Mouse (Mus musculus) liver, embryonic 16.5 days (tissue): ENCODE results near the gene Nat8f6. TPM values are rescaled to one million over a fixed set of nuclear protein-coding genes. Genes with fewer than 3 reads are reported as not detected.
A peak's percentile ranks its signal among the peaks of the same experiment; 100 is the strongest.
"Not testable (repeated sequence)": the region's sequence is repeated elsewhere in the genome, so short reads cannot be mapped to it uniquely, and the experiment has no call there.

Source experiments
- ATAC-seq: fragments of 200-750 bp; cut with Nextera tagmentation; 2 replicates; pipeline ENCODE4 v1.8.0; 2017; ENCODE audit warnings: low read depth, mild to moderate bottlenecking, moderate number of reproducible peaks, moderate library complexity
- H3K27ac ChIP-seq: fragments of 300-500 bp; sonication (generic); 2 replicates; pipeline ENCODE4 v1.5.1; 2014; ENCODE audit warnings: mild to moderate bottlenecking, low read length
- H3K27me3 ChIP-seq: fragments of 300-500 bp; sonication (generic); 2 replicates; pipeline ENCODE4 v1.6.1; 2014; ENCODE audit warnings: low read depth, low read length, mixed read lengths; ENCODE audit not compliant: control insufficient read depth, insufficient read depth
- H3K36me3 ChIP-seq: fragments of 300-500 bp; sonication (generic); 2 replicates; pipeline ENCODE4 v1.6.1; 2014; ENCODE audit warnings: mild to moderate bottlenecking; ENCODE audit not compliant: control insufficient read depth, insufficient read depth
- H3K4me1 ChIP-seq: fragments of 300-500 bp; sonication (generic); 2 replicates; pipeline ENCODE4 v1.6.1; 2014; ENCODE audit warnings: low read depth, low read length, mixed read lengths; ENCODE audit not compliant: control insufficient read depth
- H3K4me2 ChIP-seq: fragments of 300-500 bp; sonication (generic); 2 replicates; pipeline ENCODE4 v1.6.1; 2014; ENCODE audit warnings: low read depth, low read length, mixed read lengths
- H3K4me3 ChIP-seq: fragments of 300-500 bp; sonication (generic); 2 replicates; pipeline ENCODE4 v1.5.1; 2014; ENCODE audit warnings: low read depth, mild to moderate bottlenecking, low read length
- H3K9ac ChIP-seq: fragments of 300-500 bp; sonication (generic); 2 replicates; pipeline ENCODE4 v1.6.1; 2014; ENCODE audit warnings: low read depth, low read length
- H3K9me3 ChIP-seq: fragments of 300-500 bp; sonication (generic); replicated peaks from 2 replicates; pipeline ENCODE4 v1.6.1; 2016; ENCODE audit warnings: low read length; ENCODE audit not compliant: control insufficient read depth
- WGBS: fragments of 180-500 bp; shearing (Covaris S2); extraction: QIAGEN DNeasy Blood & Tissue Kit; methylation state at CpG from one replicate; pipeline ENCODE4 v1.1.7; 2014; ENCODE audit not compliant: insufficient replicate concordance; 5-methylcytosine and 5-hydroxymethylcytosine counted together
- polyA plus RNA-seq: library from polyadenylated mRNA; unstranded; fragments of >200 nt; fragmentation: Nextera tagmentation; extraction: Ambion mirVana; gene quantifications from 2 replicates; pipeline ENCODE4 v1.2.1, GENCODE M21; 2015

Nat8f6 gene
- polyA plus RNA-seq, 1 experiment from 2014 or later: not detected

DNA sequence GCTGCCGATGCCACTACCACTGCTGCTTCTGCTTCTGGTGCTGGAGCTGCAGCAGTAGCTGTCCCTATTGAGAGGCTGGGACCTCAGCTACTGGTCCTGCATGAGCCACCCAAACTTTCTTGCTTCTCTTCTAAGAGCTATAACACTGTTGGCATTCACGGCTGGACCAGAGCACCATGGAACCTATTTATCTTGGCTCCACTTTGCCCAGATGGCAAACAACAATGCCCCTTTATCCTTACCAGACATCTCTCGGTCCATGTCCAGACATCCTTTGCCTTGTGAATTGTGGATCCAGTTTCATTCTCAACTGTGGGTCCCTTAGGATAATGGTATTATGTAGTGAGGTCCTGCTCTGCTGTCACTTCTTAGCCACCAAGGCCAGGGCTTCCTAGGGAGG, 40.5 kb upstream of the Nat8f6 start:
- no peak for ATAC-seq

DNA sequence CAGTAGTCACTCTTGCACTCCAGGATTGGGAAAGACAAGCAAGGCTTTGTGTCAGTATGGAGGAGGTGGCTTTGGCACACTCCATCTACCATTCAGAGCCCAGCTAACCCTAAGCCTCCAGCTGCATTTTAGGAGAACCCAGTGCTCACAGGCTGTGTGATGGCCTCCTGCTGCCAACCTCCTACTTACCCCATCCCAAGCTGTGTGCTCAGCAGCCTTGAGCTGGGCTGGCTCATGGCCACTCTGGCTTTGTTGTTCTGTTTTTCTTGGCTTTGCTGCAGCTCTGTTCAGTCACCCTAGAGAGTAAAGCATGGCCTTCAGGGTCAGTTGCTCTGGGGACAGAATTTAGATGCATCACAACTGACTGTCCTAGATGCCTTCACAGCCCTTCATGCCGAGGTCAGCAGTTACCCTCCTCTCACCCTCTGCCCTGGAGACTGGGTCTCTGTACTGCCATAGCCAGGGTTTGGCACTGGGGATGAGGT, 35.5 kb upstream of the Nat8f6 start:
- Histone ChIP-seq H3K27ac (no peak overlapping the region), H3K27me3 (no peaks in the 10 kb centered on the region), H3K4me1 (no peaks in the 10 kb centered on the region), H3K36me3 (no peaks in the 10 kb centered on the region), H3K9ac (no peak overlapping the region), H3K4me2 (no peak overlapping the region), H3K9me3 (no peaks in the 10 kb centered on the region), H3K4me3 (no peak overlapping the region)
- ATAC-seq: peak; percentile 47; the same call in 1 of the 2 replicates
- WGBS: 52% methylated on average over 1 of the region's 1 CpGs

More for the DNA sequence above, 40.5 kb upstream of the Nat8f6 start:
- H3K27me3 ChIP-seq: no peaks in the 10 kb centered on the region
- no peak overlapping the region for H3K4me2 ChIP-seq
- H3K36me3 ChIP-seq: no peaks in the 10 kb centered on the region
- no peak overlapping the region for H3K9ac ChIP-seq
- H3K9me3 ChIP-seq: no peaks in the 10 kb centered on the region
- H3K27ac ChIP-seq: no peak overlapping the region
- no peaks in the 10 kb centered on the region for H3K4me1 ChIP-seq
- H3K4me3 ChIP-seq: no peak overlapping the region
- 53% methylated on average over 3 of the region's 3 CpGs for WGBS

DNA sequence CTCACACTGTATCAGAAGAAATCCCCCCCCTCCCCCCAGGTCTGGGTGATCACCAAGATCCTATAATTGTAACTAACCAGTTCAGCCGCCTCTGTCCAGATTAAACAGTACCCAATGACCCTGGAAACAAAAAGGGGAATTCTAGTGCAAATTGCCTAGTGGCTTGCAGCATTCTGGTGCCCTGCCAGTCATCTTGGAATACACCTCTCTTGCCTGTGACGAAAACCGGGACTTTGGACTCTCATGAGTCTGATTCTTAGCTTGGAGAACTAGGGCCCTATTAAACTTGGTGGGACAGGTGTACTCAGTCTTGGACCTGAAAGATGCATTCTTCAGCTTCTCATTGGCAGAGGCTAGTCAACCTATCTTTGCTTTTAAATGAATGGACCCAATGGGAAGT, 32.7 kb upstream of the Nat8f6 start:
- H3K27me3 ChIP-seq: no peaks in the 10 kb centered on the region
- ATAC-seq: no peak
- no peak overlapping the region for H3K4me3 ChIP-seq
- no peak overlapping the region for H3K9ac ChIP-seq
- no peaks in the 10 kb centered on the region for H3K36me3 ChIP-seq
- no peaks in the 10 kb centered on the region for H3K4me1 ChIP-seq
- H3K4me2 ChIP-seq: no peak overlapping the region
- H3K9me3 ChIP-seq: no peaks in the 10 kb centered on the region
- H3K27ac ChIP-seq: no peak overlapping the region
- WGBS: 57% methylated on average over 3 of the region's 3 CpGs

DNA sequence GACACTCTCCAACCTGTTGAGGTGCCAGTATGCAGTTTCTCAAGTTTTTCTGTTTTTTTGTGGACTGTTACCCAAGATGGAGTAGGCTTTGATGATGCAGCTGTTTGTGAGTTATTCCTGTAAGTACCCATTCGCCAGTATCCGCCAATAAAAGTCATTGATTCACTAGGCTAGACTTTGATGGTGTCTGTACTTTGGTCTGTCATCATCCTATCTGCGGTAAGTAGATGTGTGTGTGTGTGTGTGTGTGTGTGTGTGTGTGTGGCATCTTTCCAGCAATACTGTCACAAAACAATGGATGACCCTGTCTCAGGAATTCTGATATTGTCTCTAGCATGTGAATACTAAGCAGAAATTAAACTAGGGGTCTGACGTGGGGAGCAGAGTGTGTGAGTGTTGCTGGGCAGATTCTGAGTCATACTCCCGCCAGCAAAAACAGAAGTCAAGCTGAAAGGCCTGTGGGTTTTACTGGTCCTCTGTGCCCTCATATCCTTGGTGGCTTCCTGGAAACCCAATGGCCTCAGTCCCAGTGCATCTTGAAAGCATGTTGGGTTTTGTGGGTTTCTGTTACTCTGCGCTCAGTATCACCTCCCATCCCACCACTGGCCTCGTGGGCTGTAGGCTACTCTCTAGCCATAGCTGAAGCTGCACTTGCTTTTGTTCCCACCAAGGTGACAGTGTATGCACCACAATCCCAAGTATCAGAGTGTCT, 30.5 kb upstream of the Nat8f6 start:
- Histone ChIP-seq H3K9me3 (no peaks in the 10 kb centered on the region), H3K4me1 (no peaks in the 10 kb centered on the region), H3K4me2 (no peak overlapping the region), H3K36me3 (no peaks in the 10 kb centered on the region), H3K27me3 (no peaks in the 10 kb centered on the region), H3K9ac (no peak overlapping the region), H3K27ac (no peak overlapping the region), H3K4me3 (no peak overlapping the region)
- 43% methylated on average over 7 of the region's 7 CpGs for WGBS
- no peak for ATAC-seq

DNA sequence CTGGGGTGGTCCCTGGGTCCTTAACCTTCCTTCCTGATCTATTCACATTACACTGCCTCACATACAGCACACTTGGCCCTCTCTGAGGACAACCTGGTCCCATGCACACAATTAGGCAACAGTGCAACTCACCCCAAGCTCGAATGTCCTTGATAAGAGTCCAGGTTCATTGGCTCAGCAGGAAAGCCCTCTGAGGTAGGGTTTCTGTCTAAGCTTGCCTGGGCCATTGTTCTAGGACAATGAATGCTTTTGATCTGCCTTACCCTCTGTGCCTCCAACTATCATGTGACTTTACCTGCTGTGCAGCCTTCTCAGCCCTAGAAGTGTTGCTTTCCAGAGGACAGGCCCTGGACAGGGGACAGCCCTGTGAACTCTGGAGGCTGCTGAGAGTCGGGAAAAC, 28.5 kb upstream of the Nat8f6 start:
- H3K9me3 ChIP-seq: no peaks in the 10 kb centered on the region
- no peak overlapping the region for H3K9ac ChIP-seq
- H3K4me2 ChIP-seq: no peak overlapping the region
- no peaks in the 10 kb centered on the region for H3K4me1 ChIP-seq
- no peak overlapping the region for H3K4me3 ChIP-seq
- no peak; the same call in 1 of the 2 replicates for ATAC-seq
- WGBS: 25% methylated on average over 2 of the region's 2 CpGs
- H3K36me3 ChIP-seq: no peaks in the 10 kb centered on the region
- H3K27ac ChIP-seq: no peak overlapping the region
- no peaks in the 10 kb centered on the region for H3K27me3 ChIP-seq

DNA sequence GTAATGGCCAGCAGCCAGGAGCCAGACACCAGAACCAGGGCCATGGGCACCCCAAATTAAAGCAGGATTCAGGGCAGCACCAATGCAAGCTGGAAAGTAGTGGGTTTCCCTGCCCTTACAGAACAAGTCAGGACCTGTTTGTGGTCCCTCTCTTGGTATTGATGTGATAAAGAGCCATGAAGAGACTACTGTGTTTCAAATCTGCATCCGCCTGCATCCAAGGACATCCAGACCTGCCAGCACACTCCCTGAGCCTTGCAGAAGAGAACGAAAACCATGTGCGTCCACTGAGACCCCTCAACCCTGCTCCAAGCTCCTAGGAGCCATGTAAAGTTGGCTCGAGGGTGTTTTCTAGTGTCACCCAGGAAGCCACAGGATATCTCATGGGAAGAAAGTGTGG, 27.4 kb upstream of the Nat8f6 start:
- no peak for ATAC-seq
- H3K4me3 ChIP-seq: no peak overlapping the region
- no peak overlapping the region for H3K9ac ChIP-seq
- H3K4me1 ChIP-seq: no peaks in the 10 kb centered on the region
- H3K27ac ChIP-seq: no peak overlapping the region
- no peaks in the 10 kb centered on the region for H3K36me3 ChIP-seq
- 66% methylated on average over 4 of the region's 4 CpGs for WGBS
- no peaks in the 10 kb centered on the region for H3K27me3 ChIP-seq
- no peaks in the 10 kb centered on the region for H3K9me3 ChIP-seq
- H3K4me2 ChIP-seq: no peak overlapping the region

DNA sequence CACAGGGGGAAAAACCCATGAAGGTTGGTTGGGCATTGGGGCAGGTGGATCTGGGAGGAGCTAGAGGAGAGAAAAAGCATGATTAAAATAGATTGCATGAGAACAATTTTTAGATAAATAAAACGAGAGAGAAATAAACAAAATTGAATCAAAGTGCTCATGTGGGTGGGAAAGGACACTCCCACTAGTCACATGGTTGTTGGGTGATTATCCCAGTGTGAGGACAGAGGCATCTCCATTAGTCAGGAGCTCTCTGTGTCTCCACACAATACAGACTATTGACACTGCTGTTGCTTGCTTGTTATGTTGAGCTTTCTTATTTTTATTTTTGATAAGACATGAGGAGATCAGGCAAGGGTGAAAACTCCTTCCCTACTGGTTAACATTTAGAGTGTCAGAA, 26.2 kb upstream of the Nat8f6 start:
- H3K27ac ChIP-seq: no peak overlapping the region
- no peaks in the 10 kb centered on the region for H3K36me3 ChIP-seq
- H3K9me3 ChIP-seq: no peaks in the 10 kb centered on the region
- no peak overlapping the region for H3K9ac ChIP-seq
- no peaks in the 10 kb centered on the region for H3K4me1 ChIP-seq
- 17% methylated on average over 1 of the region's 1 CpGs for WGBS
- no peak overlapping the region for H3K4me3 ChIP-seq
- no peak for ATAC-seq
- no peaks in the 10 kb centered on the region for H3K27me3 ChIP-seq
- no peak overlapping the region for H3K4me2 ChIP-seq

DNA sequence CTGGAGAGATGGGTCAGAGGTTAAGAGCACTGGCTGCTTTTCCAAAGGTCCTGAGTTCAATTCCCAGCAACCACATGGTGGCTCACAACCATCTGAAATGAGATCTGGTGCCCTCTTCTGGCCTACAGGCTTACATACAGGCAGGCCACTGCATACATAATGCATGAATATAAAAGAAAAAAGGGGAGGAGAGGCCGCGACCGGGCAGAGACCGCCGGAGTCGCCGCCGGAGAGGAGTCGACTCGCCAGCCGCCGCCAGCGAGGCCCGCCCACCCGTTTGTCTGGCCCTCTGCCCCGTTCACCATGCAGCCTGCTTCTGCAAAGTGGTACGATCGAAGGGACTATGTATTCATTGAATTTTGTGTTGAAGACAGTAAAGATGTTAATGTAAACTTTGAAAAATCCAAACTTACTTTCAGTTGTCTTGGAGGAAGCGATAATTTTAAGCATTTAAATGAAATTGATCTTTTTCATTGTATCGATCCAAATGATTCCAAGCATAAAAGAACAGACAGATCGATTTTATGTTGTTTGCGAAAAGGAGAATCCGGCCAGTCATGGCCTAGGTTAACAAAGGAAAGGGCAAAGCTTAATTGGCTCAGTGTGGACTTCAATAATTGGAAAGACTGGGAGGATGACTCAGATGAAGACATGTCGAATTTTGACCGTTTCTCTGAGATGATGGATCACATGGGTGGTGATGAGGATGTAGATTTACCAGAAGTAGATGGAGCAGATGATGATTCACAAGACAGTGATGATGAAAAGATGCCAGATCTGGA, 23.1 kb upstream of the Nat8f6 start:
- not testable (repeated sequence) for H3K4me2 ChIP-seq, H3K9me3 ChIP-seq, H3K27ac ChIP-seq, ATAC-seq, H3K4me3 ChIP-seq, H3K36me3 ChIP-seq, H3K9ac ChIP-seq, H3K27me3 ChIP-seq, H3K4me1 ChIP-seq
- WGBS: 74% methylated on average over 25 of the region's 25 CpGs

DNA sequence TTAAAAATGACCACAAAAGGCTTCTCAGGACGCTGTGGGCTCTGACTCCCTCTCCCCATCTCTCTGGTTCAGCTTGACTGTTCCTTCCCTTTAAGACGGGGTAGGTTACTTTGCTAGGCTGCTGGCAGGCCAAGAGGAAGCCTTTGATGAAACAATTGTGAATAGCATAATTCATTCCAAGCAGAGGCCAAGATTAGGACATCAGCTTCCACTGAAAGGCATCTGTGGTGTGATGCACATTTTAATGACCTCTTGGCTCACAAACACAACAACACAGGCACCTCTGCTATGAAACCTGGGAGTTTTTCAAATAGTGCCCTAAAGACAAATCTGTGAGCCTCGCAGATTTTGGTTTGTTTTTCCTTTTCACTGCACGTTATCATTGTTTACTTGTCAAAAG, 19.2 kb upstream of the Nat8f6 start:
- Histone ChIP-seq H3K4me1 (no peaks in the 10 kb centered on the region), H3K4me2 (no peak overlapping the region), H3K9ac (no peak overlapping the region), H3K4me3 (no peak overlapping the region), H3K27ac (no peak overlapping the region), H3K9me3 (no peaks in the 10 kb centered on the region), H3K36me3 (no peaks in the 10 kb centered on the region), H3K27me3 (no peaks in the 10 kb centered on the region)
- 35% methylated on average over 4 of the region's 4 CpGs for WGBS
- no peak for ATAC-seq
